Mouse (Mus musculus) lung, postnatal 0 days (tissue): ENCODE measurements around the gene Atxn7.

Experiments used
- CTCF ChIP-seq: IDR thresholded peaks from 2 replicates; pipeline ENCODE4 v1.5.1; 2016; ENCODE audit warnings: antibody characterized with exemption, mild to moderate bottlenecking
- EP300 ChIP-seq: IDR thresholded peaks from 2 replicates; pipeline ENCODE4 v1.6.1; 2016; ENCODE audit warnings: antibody characterized with exemption, mild to moderate bottlenecking, control low read depth

DNA sequence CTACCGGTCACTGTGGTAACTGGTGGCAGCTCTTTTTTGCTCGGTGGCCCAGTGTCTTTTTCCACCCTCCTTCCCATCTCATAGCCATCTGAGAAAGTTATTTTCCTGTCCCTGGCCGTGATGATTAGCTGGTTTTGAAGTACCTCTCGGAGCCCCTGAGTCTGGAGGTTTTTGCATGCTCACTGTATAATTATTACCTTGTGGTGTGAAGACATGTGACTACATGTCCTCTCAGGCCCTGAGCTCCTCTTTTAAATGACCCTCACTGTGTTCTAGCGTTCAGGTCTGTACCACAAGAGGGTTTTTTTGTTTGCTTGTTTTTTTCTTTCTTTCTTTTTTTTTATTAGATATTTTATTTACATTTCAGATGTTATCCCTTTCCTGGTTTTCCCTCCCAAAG is 7.2 kb downstream of the Atxn7 start:
- TF ChIP-seq CTCF (no peak), EP300 (no peak)
